Mouse (Mus musculus): ENCODE measurements around the gene Mydgf. TPM values are rescaled to one million over a fixed set of nuclear protein-coding genes. Genes with fewer than 3 reads are reported as not detected.

The Mydgf gene
- polyA plus RNA-seq, 1 experiment = 73.9 TPM

DNA sequence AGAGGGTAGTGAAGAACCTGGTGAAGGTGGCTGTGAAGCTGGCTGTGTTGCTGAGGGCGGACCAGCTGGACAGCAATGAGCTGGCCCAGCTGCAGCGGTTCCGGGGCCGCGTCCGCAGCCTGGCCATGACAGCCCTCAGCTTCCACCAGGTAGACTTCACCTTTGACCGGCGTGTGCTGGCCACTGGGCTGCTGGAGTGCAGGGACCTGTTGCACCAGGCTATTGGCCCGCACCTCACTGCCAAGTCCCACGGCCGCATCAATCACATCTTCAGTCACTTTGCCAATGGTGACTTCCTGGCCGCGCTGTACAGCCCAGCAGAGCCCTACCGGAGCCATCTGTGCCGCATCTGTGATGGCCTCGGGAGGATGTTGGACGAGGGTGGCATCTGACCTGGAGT lies 11.8 kb downstream of the Mydgf start:
- Histone ChIP-seq H3K36me3 (ENCODE audit: control insufficient read depth, insufficient read depth) (peaks cover 4% of the 10 kb centered on the region), H3K4me3 (no peak overlapping the region), H3ac (ENCODE audit: control insufficient read depth, insufficient read length) (no peak overlapping the region), H3K79me2 (ENCODE audit: control insufficient read depth, insufficient read depth) (no peaks in the 10 kb centered on the region), H3K27me3 (ENCODE audit: control insufficient read depth, insufficient read depth, insufficient read length) (no peaks in the 10 kb centered on the region), H3K4me2 (ENCODE audit: low read depth) (no peak overlapping the region)
- TF ChIP-seq E2F4 (IDR thresholded peaks at IDR 0.05; ENCODE audit: insufficient read depth) (no peak), CEBPB (IDR thresholded peaks at IDR 0.05; ENCODE audit: insufficient read depth, poor library complexity, severe bottlenecking) (no peak), TCF3 (IDR thresholded peaks at IDR 0.05; ENCODE audit: insufficient read length, low read depth) (no peak)

DNA sequence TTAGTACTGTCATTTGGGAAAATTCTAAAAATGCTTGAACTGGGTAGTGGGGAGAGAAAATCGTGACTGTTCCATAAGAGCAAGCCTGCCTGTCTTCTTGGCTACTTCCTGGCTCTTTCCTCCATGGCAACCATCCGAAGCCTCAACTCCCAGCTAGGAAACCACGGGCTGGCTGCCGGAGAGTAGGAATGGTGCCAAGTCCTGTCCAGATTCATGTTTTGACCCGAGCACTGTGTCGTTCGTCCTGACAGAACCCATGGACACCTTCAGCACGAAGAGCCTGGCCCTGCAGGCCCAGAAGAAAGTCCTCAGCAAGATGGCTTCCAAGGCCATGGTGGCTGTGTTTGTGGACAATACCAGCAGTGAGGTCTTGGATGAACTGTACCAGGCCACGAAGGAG lies 12.3 kb downstream of the Mydgf start:
- peaks cover 3% of the 10 kb centered on the region for H3K36me3 ChIP-seq (ENCODE audit: control insufficient read depth, insufficient read depth)
- H3K27me3 ChIP-seq (ENCODE audit: control insufficient read depth, insufficient read depth, insufficient read length) = no peaks in the 10 kb centered on the region
- no peak overlapping the region for H3ac ChIP-seq (ENCODE audit: control insufficient read depth, insufficient read length)
- no peak overlapping the region for H3K4me3 ChIP-seq
- no peaks in the 10 kb centered on the region for H3K79me2 ChIP-seq (ENCODE audit: control insufficient read depth, insufficient read depth)
- TF ChIP-seq USF1 (IDR thresholded peaks at IDR 0.05; ENCODE audit: low read depth) = no peak
- TF ChIP-seq SRF (IDR thresholded peaks at IDR 0.05; ENCODE audit: control insufficient read depth, insufficient read length, low read depth) = no peak
- TF ChIP-seq MAX (IDR thresholded peaks at IDR 0.05; ENCODE audit: low read depth) = no peak
- no peak for TF ChIP-seq TCF12 (IDR thresholded peaks at IDR 0.05; ENCODE audit: insufficient read depth, poor library complexity, severe bottlenecking)
- TF ChIP-seq E2F4 (IDR thresholded peaks at IDR 0.05; ENCODE audit: insufficient read depth) = no peak
- no peak for TF ChIP-seq POLR2AphosphoS2 (IDR thresholded peaks at IDR 0.05; ENCODE audit: insufficient read length, low read depth)
- no peak for TF ChIP-seq POLR2A (IDR thresholded peaks at IDR 0.05; ENCODE audit: insufficient read length, low read depth)
- TF ChIP-seq MYOD1 (IDR thresholded peaks at IDR 0.05; ENCODE audit: control insufficient read depth in 1 of 3, insufficient read length in 2 of 3, low read depth in 2 of 3) = no peak
- no peak for TF ChIP-seq TCF3 (IDR thresholded peaks at IDR 0.05; ENCODE audit: insufficient read length, low read depth)
- TF ChIP-seq CEBPB (IDR thresholded peaks at IDR 0.05; ENCODE audit: insufficient read depth, poor library complexity, severe bottlenecking) = no peak
- no peak for TF ChIP-seq REST (IDR thresholded peaks at IDR 0.05; ENCODE audit: insufficient read depth, insufficient read length)
- TF ChIP-seq MYOG (IDR thresholded peaks at IDR 0.05; ENCODE audit: control insufficient read depth in 1 of 3, insufficient read depth in 1 of 3, insufficient read length in 2 of 3, low read depth in 2 of 3) = no peak
- H3K4me2 ChIP-seq (ENCODE audit: low read depth) = no peak overlapping the region

DNA sequence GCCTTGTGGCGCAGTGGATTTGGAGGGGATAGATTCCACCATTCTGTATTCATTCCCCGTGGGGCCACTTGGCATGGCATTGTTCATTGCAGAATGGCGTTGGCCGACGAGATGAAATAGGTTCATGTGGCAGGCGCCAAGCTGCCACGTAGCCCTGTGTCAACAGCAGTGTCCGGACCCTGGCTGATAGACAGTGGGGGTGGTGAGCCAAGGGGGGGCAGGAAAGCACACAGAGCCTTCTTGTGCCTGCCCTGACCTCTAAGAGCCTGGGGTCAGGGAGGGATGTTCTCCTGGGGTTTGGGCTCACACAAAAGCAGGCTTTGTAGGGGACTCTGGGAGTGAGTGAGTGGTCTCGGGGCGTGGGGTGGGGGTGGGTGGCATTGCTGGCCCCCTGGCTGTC lies 13.1 kb downstream of the Mydgf start:
- TF ChIP-seq TCF3 (IDR thresholded peaks at IDR 0.05; ENCODE audit: insufficient read length, low read depth) (no peak), REST (IDR thresholded peaks at IDR 0.05; ENCODE audit: insufficient read depth, insufficient read length) (no peak), TCF12 (IDR thresholded peaks at IDR 0.05; ENCODE audit: insufficient read depth, poor library complexity, severe bottlenecking) (no peak), POLR2A (IDR thresholded peaks at IDR 0.05; ENCODE audit: insufficient read length, low read depth) (no peak), E2F4 (IDR thresholded peaks at IDR 0.05; ENCODE audit: insufficient read depth) (no peak), SRF (IDR thresholded peaks at IDR 0.05; ENCODE audit: control insufficient read depth, insufficient read length, low read depth) (no peak), POLR2AphosphoS2 (IDR thresholded peaks at IDR 0.05; ENCODE audit: insufficient read length, low read depth) (no peak), MYOG (IDR thresholded peaks at IDR 0.05; ENCODE audit: control insufficient read depth in 1 of 3, insufficient read depth in 1 of 3, insufficient read length in 2 of 3, low read depth in 2 of 3) (no peak), MYOD1 (IDR thresholded peaks at IDR 0.05; ENCODE audit: control insufficient read depth in 1 of 3, insufficient read length in 2 of 3, low read depth in 2 of 3) (no peak), USF1 (IDR thresholded peaks at IDR 0.05; ENCODE audit: low read depth) (no peak), CEBPB (IDR thresholded peaks at IDR 0.05; ENCODE audit: insufficient read depth, poor library complexity, severe bottlenecking) (no peak), MAX (IDR thresholded peaks at IDR 0.05; ENCODE audit: low read depth) (no peak)
- Histone ChIP-seq H3K4me3 (no peak overlapping the region), H3K36me3 (ENCODE audit: control insufficient read depth, insufficient read depth) (peaks cover 1% of the 10 kb centered on the region), H3K27me3 (ENCODE audit: control insufficient read depth, insufficient read depth, insufficient read length) (no peaks in the 10 kb centered on the region), H3K79me2 (ENCODE audit: control insufficient read depth, insufficient read depth) (no peaks in the 10 kb centered on the region), H3K4me2 (ENCODE audit: low read depth) (no peak overlapping the region), H3ac (ENCODE audit: control insufficient read depth, insufficient read length) (no peak overlapping the region)

DNA sequence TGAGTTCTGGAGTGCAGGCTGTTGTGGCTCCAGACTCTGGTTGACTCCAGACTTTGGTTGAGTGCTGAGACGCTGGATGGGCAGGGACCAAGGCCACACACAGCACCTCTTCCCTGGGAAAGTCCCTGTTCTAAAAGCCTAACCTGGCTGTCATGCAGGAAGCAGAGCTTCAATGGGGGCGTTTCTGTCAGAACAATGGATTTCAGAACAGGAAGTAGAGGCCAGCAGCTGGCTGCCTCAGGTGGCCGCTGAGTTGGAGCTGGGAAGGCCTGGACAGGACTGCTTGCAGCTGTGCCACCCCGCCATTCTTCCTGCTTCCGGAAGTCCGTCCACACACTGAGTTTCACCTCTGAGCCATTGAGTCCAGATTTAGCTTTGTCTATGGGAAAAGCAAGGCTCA lies 13.9 kb downstream of the Mydgf start:
- TF ChIP-seq MYOG (IDR thresholded peaks at IDR 0.05; ENCODE audit: control insufficient read depth in 1 of 3, insufficient read depth in 1 of 3, insufficient read length in 2 of 3, low read depth in 2 of 3) = peak in 1 of 3 experiments; percentile 3
- TF ChIP-seq MYOD1 (IDR thresholded peaks at IDR 0.05; ENCODE audit: control insufficient read depth in 1 of 3, insufficient read length in 2 of 3, low read depth in 2 of 3) = no peak
- no peak for TF ChIP-seq POLR2AphosphoS2 (IDR thresholded peaks at IDR 0.05; ENCODE audit: insufficient read length, low read depth)
- TF ChIP-seq TCF12 (IDR thresholded peaks at IDR 0.05; ENCODE audit: insufficient read depth, poor library complexity, severe bottlenecking) = no peak
- no peak for TF ChIP-seq E2F4 (IDR thresholded peaks at IDR 0.05; ENCODE audit: insufficient read depth)
- no peak for TF ChIP-seq TCF3 (IDR thresholded peaks at IDR 0.05; ENCODE audit: insufficient read length, low read depth)
- no peak for TF ChIP-seq USF1 (IDR thresholded peaks at IDR 0.05; ENCODE audit: low read depth)
- no peak overlapping the region for H3K4me3 ChIP-seq
- no peaks in the 10 kb centered on the region for H3K79me2 ChIP-seq (ENCODE audit: control insufficient read depth, insufficient read depth)
- H3ac ChIP-seq (ENCODE audit: control insufficient read depth, insufficient read length) = no peak overlapping the region
- H3K4me2 ChIP-seq (ENCODE audit: low read depth) = no peak overlapping the region
- H3K36me3 ChIP-seq (ENCODE audit: control insufficient read depth, insufficient read depth) = no peaks in the 10 kb centered on the region
- no peaks in the 10 kb centered on the region for H3K27me3 ChIP-seq (ENCODE audit: control insufficient read depth, insufficient read depth, insufficient read length)

DNA sequence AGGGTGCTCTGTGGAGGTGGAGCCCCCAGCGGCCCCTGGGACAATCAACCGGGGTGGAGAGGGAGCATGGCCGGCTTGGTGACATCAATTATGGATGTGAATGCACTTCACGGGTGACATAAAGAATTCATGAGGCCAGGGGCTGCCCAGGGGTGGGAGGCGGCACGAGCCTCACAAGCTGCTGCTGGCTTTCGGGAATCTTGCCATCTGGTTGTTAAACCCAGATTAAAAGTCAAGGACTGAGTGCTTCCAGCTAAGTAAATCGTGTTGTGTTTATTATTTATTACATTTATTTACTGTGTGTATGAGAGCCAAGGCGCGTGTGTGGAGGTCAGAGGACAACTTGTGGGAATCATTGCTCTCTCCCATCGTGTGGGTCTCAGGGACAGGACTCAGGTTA lies 18.0 kb downstream of the Mydgf start:
- TF ChIP-seq E2F4 (IDR thresholded peaks at IDR 0.05; ENCODE audit: insufficient read depth) = no peak
- no peak for TF ChIP-seq POLR2A (IDR thresholded peaks at IDR 0.05; ENCODE audit: insufficient read length, low read depth)
- TF ChIP-seq POLR2AphosphoS2 (IDR thresholded peaks at IDR 0.05; ENCODE audit: insufficient read length, low read depth) = no peak
- no peak for TF ChIP-seq SRF (IDR thresholded peaks at IDR 0.05; ENCODE audit: control insufficient read depth, insufficient read length, low read depth)
- TF ChIP-seq USF1 (IDR thresholded peaks at IDR 0.05; ENCODE audit: low read depth) = no peak
- no peak for TF ChIP-seq MAX (IDR thresholded peaks at IDR 0.05; ENCODE audit: low read depth)
- TF ChIP-seq CEBPB (IDR thresholded peaks at IDR 0.05; ENCODE audit: insufficient read depth, poor library complexity, severe bottlenecking) = no peak
- no peak for TF ChIP-seq MYOG (IDR thresholded peaks at IDR 0.05; ENCODE audit: control insufficient read depth in 1 of 3, insufficient read depth in 1 of 3, insufficient read length in 2 of 3, low read depth in 2 of 3)
- TF ChIP-seq TCF3 (IDR thresholded peaks at IDR 0.05; ENCODE audit: insufficient read length, low read depth) = no peak
- TF ChIP-seq REST (IDR thresholded peaks at IDR 0.05; ENCODE audit: insufficient read depth, insufficient read length) = no peak
- TF ChIP-seq TCF12 (IDR thresholded peaks at IDR 0.05; ENCODE audit: insufficient read depth, poor library complexity, severe bottlenecking) = no peak
- TF ChIP-seq MYOD1 (IDR thresholded peaks at IDR 0.05; ENCODE audit: control insufficient read depth in 1 of 3, insufficient read length in 2 of 3, low read depth in 2 of 3) = no peak
- no peak overlapping the region for H3ac ChIP-seq (ENCODE audit: control insufficient read depth, insufficient read length)
- no peaks in the 10 kb centered on the region for H3K27me3 ChIP-seq (ENCODE audit: control insufficient read depth, insufficient read depth, insufficient read length)
- H3K36me3 ChIP-seq (ENCODE audit: control insufficient read depth, insufficient read depth) = no peaks in the 10 kb centered on the region
- no peaks in the 10 kb centered on the region for H3K79me2 ChIP-seq (ENCODE audit: control insufficient read depth, insufficient read depth)
- no peak overlapping the region for H3K4me3 ChIP-seq
- no peak overlapping the region for H3K4me2 ChIP-seq (ENCODE audit: low read depth)
